Mouse (Mus musculus) spleen, embryonic (tissue): ENCODE results near the gene Ak5.
"Not testable (repeated sequence)": the region's sequence is repeated elsewhere in the genome, so short reads cannot be mapped to it uniquely, and the experiment has no call there.

Experiments
- CTCF ChIA-PET: fragments of 350-600 bp; sonication (Branson Sonifier 250); formaldehyde crosslinking; loops from one replicate; lab custom pipeline; 2022; lab: Charles Lee

Gene Ak5

GRCm38 (mm10) chr3:152625061-152625820, 42.9 kb downstream of the Ak5 start:
- CTCF ChIA-PET: no interaction called here

- CTCF ChIA-PET: no interaction called here
Measured at GRCm38 (mm10) chr3:152620534-152620933, 47.6 kb downstream of the Ak5 start.

- CTCF ChIA-PET: no interaction called here
Measured at GRCm38 (mm10) chr3:152620058-152620457, 48.1 kb downstream of the Ak5 start.

- CTCF ChIA-PET: no interaction called here
Measured at GRCm38 (mm10) chr3:152609076-152609475, 59.1 kb downstream of the Ak5 start.

- CTCF ChIA-PET: no interaction called here
Measured at GRCm38 (mm10) chr3:152605849-152606248, 62.3 kb downstream of the Ak5 start.

GRCm38 (mm10) chr3:152599679-152600078, 68.5 kb downstream of the Ak5 start:
- CTCF ChIA-PET: no interaction called here

GRCm38 (mm10) chr3:152596406-152597050, 71.6 kb downstream of the Ak5 start:
- CTCF ChIA-PET: no interaction called here

GRCm38 (mm10) chr3:152592767-152593425, 75.3 kb downstream of the Ak5 start:
- CTCF ChIA-PET: interaction anchor here (0.6 kb wide), 1 partner anchor 485 kb away, joined by 4 read pairs; no protein-coding TSS in a partner anchor

- CTCF ChIA-PET: no interaction called here
Measured at GRCm38 (mm10) chr3:152590491-152590890, 77.7 kb downstream of the Ak5 start.

GRCm38 (mm10) chr3:152589101-152589500, 79.1 kb downstream of the Ak5 start:
- CTCF ChIA-PET: not testable (repeated sequence)

GRCm38 (mm10) chr3:152587007-152587406, 81.2 kb downstream of the Ak5 start:
- CTCF ChIA-PET: no interaction called here

- CTCF ChIA-PET: no interaction called here
Measured at GRCm38 (mm10) chr3:152586191-152586590, 82.0 kb downstream of the Ak5 start.

- CTCF ChIA-PET: no interaction called here
Measured at GRCm38 (mm10) chr3:152585581-152585980, 82.6 kb downstream of the Ak5 start.

- CTCF ChIA-PET: no interaction called here
Measured at GRCm38 (mm10) chr3:152583033-152583432, 85.1 kb downstream of the Ak5 start.

- CTCF ChIA-PET: not testable (repeated sequence)
Measured at GRCm38 (mm10) chr3:152581853-152582252, 86.3 kb downstream of the Ak5 start.

GRCm38 (mm10) chr3:152579984-152580591, 88.1 kb downstream of the Ak5 start:
- CTCF ChIA-PET: no interaction called here

- CTCF ChIA-PET: no interaction called here
Measured at GRCm38 (mm10) chr3:152578282-152579228, 89.6 kb downstream of the Ak5 start.

GRCm38 (mm10) chr3:152577763-152578162, 90.4 kb downstream of the Ak5 start:
- CTCF ChIA-PET: no interaction called here

GRCm38 (mm10) chr3:152577273-152577672, 90.9 kb downstream of the Ak5 start:
- CTCF ChIA-PET: no interaction called here

GRCm38 (mm10) chr3:152569242-152569605, 98.9 kb downstream of the Ak5 start:
- CTCF ChIA-PET: no interaction called here
